Mouse (Mus musculus) CD4-positive naive resting alpha-beta T cell, adult 76 days (primary cell): ENCODE measurements around the gene Gusb. TPM values are rescaled to one million over a fixed set of nuclear protein-coding genes. Genes with fewer than 3 reads are reported as not detected.

Source experiments
- total RNA-seq: library from RNA; stranded (reverse); gene quantifications from one replicate; pipeline ENCODE4 v1.2.4, GENCODE M21; 2023

Gene Gusb
- 14.9 TPM for total RNA-seq

DNA sequence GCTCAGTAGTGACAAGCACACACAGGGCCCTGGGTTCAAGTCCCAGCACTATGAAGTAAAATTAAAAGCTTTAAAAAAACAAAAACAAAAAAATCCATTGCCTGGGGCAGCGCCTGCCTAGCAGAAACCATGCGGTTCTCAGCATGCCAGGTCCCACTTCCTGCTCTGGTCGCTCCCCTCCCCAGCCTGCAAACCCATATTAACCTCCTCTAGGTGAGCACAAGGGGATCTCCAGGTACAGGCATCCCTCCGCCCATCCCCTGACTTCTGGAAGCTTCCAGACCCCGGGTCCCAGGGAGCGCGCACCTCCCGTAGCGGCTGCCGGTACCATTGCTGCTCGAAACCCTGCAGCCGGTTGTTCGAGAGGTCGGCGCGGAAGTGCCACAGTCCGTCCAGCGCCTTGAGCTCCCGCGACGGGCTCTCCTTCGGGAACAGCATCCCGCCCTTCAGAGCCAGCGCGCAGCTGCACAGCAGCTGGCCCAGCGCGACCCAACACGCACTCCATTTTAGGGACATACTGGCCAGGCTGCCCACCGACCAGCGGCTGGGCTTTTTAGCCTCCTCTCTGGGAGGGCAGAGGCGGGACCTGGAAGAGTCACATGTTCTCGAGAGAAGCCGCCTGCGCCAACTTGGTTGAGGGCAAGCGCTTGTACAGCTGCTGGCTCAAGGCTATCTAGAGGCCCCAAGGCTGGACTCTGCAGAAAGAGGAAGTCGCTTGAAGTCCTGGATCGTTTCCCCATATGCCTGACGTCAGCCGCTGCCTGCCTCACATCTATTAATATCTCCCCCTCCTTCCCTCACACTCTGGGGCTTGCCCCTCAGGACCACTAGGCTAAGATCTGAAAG, at the start of gene Gusb:
Gusb (minus strand) TSS at position 749 of the 846 bp plus-strand sequence.

DNA sequence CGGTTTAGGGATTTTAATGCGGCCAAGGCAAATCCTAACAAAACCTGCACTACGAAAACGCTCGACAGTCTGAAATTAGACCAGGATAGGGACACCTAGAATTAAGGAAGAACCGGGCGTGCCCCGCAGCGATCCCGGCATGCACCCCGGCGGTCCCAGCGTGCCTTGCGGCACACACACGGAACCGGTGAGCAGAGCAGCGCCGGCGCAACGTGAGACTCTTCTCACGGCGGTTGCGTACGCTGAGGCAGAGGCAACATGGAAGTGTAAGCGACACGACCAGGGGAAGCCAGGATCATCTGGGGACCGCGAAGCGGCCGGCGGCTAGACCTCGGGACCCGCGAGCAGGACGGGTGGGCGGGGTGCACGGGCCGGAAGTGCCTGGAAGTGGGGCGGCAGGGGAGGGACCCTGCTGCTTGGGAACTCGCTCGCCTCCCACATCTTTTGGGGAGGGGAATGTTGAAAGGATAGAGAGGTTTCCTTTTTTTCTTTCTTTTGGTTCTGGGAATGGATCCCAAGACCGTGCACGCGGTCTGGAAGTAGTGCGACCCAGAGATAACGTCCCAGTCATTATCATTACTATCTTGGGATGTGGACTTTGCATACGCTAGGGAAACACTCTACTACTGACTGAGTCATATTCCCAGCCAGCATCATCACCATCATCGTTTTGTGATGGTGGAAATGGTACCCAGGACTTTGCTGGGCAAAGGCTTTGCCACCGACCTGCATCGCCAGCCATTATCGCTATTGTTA, 26.5 kb upstream of the Gusb start, which contains the start of the genes Asl and Crcp:
Asl (minus strand) TSS at position 106 of the 756 bp plus-strand sequence.
Crcp (plus strand) TSS at position 149 of the 756 bp plus-strand sequence.

DNA sequence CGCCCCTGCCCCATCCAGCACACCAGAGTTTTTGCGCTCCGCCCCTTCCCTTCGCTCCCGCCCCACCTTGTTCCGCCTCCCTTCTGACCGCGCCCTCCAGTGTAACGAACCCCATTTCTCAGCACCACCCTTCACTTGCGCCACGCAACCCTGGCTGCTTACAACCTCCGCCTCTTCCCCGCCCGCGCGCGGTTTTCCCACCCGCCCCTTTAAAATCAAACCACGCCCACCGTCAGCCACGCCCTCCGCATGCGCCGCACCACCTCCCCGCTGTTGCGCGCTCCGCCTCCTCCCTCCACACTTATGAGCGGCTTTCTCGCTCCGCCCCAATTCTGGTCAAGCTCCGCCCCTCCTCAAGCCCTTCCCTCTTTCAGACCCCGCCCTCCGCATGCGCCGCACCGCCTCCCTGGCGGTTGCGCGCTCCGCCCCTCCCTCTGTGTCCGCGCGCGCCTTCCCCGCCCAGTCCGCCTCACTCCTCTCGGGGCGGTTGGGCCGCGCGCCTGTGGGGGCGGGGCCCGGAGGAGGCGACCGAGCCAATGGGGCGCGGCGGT, 61.3 kb downstream of the Gusb start, which contains the start of gene Vkorc1l1:
Vkorc1l1 (plus strand) TSS at position 476 of the 551 bp plus-strand sequence.

Other genes starting within 250 kb of the Gusb start
- gene Psph, start 215.6 kb downstream of the Gusb start, total RNA-seq, result 16.9 TPM
- gene Sumf2, start 156.1 kb downstream of the Gusb start, total RNA-seq, result 17.8 TPM
- gene Chchd2, start 115.6 kb downstream of the Gusb start, total RNA-seq, result 167 TPM
- gene Zbed5, start 107.3 kb downstream of the Gusb start, total RNA-seq, result 2.6 TPM
- 0.32 TPM for gene Phkg1, start 104.5 kb downstream of the Gusb start, total RNA-seq
- not detected for gene Nupr1l, start 94.5 kb downstream of the Gusb start, total RNA-seq
- gene Vkorc1l1, start 61.1 kb downstream of the Gusb start, total RNA-seq, result 8.9 TPM
- gene Asl, start 26.2 kb upstream of the Gusb start, total RNA-seq, result 35.3 TPM
- gene Crcp, start 26.2 kb upstream of the Gusb start, total RNA-seq, result 18.8 TPM
- 7.4 TPM for gene Tpst1, start 70.3 kb upstream of the Gusb start, total RNA-seq
- gene Kctd7, start 141.8 kb upstream of the Gusb start, total RNA-seq, result 1.3 TPM
- gene Rabgef1, start 168.7 kb upstream of the Gusb start, total RNA-seq, result 39.0 TPM
- gene Tmem248, start 214.0 kb upstream of the Gusb start, total RNA-seq, result 66.2 TPM